Mouse (Mus musculus) megakaryocyte-erythroid progenitor cell, adult 5-6 weeks (primary cell): ENCODE data around the gene Greb1. TPM values are rescaled to one million over a fixed set of nuclear protein-coding genes. Genes with fewer than 3 reads are reported as not detected.

Source experiments
- ATAC-seq: replicated peaks from 2 replicates; pipeline ENCODE4 v1.8.0; 2016; ENCODE audit warnings: mild to moderate bottlenecking, inconsistent platforms; ENCODE audit not compliant: severe bottlenecking, poor library complexity, low FRiP score, low TSS enrichment
- total RNA-seq, 2 experiments: library from RNA; stranded (forward) in 1 of 2; stranded (reverse) in 1 of 2; fragments of 200-1000, 215-1000 nt in 1 of 2; fragments of >200 nt in 1 of 2; fragmentation: Nextera tagmentation in 1 of 2; gene quantifications; 2 replicates each; pipeline ENCODE4 v1.2.3; 2014 to 2017

Gene Greb1
- total RNA-seq (2014; fragmentation: Nextera tagmentation) (7.2 TPM in 1 of 2 replicates, not detected in the other), total RNA-seq (2017) (not detected in 2 replicates)

DNA sequence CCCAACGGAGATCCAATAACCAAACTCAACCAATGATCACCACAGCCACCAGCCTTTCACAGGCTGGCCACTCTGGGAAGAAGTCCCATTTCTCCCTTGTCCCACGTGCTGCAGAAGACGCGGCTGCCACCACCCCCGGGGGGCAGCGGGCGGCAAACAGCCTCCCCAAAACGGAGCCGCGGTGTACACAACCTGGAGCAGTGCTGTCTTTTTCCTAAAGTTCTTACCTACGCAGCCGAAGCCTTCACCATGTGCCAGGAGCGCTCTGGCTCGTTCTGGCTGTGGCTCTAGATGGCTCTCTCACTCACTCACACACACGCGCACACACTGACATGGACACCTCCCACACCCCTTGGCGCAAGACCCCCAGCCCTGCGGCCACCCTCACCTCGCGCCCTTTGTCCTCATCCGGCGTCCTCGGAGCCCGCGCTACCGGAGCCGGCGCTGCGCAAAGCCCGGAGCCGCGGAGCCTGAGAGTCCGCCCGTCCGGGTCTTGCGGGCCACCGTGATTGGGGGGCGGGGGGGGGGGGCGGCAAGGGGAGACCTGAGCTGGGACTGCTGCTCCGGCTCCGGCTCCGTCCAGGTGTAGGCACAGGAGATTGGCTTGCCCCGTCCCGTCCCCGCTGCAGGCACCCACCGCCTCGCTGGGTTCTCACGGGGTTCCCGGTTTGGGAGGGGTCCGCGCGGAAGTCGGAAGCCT, at the start of gene Greb1:
TSS of gene Greb1 (minus strand) at position 628 of the 700 bp plus-strand sequence.
- no peak for ATAC-seq

DNA sequence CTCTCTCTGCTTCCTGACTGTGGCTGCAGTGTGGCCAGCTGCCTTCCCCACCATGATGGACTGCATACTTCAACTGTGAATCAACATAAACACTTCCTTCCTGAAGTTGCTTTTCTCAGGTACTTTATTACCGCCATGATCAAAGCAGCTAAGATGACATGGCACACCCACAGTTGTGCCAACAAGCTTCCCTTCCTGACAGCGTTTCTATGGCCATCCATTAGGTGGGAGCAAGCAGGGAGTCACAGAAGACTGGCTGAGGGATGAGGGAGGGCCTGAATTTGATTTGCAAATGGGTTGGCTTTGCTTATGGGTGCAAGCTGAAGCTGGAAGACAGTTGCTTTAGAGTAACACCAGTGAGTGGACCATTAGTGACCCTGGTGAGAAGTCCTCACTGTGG, 49.1 kb upstream of the Greb1 start:
- ATAC-seq, result no peak

DNA sequence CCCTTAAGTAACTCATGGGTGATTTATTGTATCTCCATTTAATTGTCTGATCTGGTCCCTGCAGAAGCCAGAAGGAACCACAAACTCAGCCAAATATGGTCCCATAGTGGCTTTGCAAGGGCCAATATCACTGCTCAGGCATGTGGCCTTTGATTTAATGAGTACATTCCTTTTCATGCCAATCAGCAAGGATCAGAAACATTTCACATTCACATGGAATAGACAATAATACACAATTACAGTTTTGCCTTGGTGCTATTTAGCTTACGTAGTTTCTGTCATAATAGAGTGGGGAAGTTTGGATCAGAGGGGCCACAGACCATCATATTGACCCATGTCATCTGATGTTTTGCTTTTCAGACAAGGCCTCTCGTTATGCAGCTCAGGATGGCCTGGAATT, 47.8 kb upstream of the Greb1 start:
- ATAC-seq, result no peak

DNA sequence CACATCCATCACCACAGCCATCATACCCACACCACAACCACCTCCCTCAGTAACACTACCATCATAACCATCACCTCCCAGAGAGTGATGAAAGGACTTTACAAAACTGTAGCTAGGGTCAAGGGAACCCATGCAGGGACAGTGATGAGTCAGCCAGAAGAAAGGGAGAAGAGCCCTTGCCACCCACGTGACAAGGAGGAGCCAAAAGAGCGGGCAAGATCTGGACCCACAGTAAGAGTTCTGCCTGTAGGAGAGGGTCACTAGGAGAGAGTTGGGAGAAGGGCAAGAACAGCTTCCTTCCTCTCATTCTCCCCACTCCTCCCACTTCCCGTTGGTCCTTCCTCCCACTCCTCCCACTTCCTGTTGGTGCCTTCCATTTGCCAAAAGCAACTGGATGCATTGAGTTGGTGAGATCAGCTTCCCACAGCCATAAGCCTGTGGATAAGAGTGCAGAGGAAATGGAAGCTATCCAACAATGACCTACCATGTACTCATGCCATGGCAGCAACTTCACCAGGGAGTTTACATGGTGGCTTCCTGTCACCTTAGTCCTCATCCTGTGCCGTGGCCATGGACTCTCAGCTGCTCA, 46.6 kb upstream of the Greb1 start:
- no peak for ATAC-seq

DNA sequence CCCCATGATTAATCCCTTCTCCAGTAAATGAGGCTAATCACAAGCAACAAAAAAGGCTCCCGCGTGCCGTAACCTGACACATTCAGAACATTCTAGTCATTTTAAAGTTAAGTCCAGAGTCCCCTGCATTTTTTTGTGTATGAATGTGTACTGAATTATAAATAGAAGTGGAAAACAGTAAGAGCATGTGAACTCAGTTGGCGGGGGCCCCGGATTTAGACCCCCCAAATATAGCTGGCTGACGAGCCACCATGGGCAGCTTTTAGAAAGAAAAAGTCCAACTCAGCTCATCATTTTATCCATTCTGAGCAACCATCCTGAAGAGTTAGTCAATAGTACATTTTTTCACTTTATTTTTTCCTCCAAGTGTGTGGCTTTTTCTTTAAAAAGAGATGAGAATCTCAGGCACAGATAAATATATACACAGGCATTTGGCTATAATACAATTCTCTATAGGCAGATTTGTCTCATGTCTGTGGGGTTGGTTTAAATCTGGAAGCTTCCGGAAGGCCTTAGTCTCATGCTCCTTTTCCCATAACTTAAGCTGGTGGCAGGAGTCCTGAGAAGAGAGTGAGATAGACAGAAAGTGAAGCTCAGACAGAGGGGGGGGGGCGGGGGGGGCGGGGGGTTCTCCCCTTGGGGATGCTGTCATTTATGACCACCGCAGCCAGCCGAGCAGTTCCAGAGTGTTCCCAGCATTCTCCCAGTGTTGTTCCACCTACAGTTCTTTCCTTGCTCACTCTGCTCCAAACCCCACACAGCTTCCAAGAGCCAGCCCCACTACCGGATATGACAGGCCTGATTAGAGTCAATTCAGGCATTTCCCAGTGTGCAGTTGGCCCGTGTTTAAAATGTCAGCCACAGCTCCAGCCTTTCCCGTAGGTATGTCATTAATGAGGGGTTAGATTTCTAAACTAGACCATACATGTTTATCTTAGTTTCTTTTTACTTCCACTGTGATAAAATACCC, 44.2 kb upstream of the Greb1 start:
- ATAC-seq, result no peak

DNA sequence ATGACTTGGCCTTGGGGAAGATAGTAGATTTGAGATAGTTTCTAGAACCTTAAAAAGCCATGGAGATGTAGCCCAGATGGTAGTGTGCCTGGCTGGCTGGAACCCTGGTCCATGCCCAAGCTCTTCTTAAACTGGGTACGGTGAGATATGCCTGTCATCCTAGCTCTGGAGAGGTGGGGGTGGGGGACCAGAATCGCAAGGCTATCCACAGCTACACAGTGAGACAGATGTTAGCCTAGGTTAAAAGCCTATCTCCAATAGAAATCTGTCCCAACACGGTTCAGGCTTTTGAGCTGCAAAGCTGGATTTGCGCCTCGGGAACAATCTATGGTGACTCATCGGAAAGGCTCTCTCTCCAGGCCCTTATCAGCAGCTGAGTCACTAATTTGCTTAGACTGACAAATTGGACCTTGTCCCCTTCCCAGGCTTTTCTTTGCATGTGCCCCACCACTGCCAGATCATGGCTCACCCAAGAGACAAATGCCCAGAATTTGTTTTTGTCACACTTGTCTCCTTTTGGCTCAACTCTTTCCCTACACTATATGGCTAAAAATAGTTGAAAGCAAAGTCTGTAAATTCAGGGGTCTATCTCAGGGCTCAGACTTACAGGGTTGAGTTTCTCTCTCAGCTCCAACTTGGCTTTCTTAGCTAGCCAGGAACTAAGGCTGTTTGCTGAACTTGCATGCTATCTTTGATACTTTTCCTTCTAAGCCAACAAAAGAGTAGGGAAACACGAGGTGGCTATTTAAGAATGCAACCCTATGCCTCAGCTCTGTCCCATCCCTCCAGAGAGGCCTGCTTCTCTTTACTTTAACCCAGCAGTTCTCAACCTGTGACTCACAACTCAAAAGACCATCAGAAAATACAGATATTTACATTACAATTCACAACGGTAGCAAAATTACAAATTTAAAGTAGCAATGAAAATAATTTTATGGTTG, 40.4 kb upstream of the Greb1 start:
- peak; percentile 54; the same call in 1 of the 2 replicates for ATAC-seq

DNA sequence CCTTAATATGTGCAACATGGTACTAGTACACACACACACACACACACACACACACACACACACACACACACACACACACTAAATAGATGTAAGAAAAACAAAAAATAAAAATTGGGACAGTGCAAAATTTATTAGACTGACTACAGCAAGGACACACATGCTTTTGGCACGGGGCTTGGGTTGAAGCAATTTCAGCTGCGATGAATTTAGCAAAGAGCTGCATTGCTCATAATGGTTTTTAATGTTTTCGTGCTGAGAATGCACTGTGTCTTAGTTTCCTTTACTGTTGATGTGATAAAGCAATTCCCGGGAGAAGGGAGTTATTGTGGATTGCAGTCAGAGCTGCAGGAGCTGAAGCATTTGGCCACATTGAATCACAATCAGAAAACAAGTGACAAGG, 37.1 kb upstream of the Greb1 start:
- no peak for ATAC-seq

DNA sequence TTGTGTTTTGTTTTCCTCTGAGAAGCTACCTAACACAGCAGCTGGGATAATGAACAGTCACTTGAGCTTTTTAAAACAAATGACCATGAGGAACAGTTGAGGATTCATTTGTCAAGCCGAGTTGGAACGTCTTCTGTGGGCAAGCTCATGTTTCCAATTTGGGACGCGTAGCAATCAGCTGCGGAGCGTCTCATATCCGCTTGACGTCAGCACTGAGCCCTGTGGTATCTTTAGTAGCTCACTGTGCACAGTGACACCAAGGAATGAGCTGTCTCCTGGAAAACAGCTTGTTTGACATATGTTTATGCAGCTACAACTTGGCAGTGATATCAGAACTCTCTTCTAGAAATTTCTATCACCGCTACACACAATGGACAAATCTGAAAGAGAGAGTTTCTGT, 35.5 kb upstream of the Greb1 start:
- no peak for ATAC-seq

DNA sequence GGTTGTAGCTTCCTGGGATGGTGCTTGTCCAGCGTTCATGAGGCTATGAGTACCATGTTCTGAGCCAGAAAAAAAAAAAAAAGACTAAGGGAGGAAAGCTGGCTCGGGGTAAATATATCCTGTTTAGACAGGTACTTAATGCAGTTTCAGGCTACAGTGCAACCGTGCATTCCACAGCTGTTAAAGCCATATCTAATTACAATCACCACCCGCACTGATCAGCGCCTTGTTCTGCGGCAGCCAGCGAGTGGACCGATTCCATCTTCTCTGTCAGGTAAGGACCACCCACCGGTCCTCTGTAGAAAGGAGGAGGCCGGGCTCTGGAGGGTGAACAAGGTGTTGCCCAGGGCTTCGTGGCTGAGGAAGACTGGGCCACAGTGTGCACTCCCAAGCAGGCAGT, 34.0 kb upstream of the Greb1 start:
- ATAC-seq, result no peak

DNA sequence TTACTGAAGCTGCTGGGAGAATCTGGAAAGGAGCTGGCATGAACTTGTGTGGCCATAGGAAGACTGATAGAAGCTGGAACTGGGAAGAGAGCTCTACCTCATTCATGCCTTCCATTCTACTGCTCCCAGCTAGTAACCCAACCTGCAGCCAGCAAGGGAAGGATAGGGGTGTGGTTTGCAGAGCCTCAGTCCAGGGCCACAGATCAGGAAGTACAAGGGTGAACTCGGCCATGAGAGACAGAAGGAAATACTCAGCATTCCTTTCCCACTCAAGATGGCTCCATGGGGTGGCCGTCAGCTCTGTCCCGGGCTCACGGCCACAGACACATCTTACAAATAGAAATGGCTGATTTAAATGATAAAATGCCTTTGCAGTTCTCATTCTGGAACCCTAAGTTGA, 30.4 kb upstream of the Greb1 start:
- ATAC-seq, result no peak

DNA sequence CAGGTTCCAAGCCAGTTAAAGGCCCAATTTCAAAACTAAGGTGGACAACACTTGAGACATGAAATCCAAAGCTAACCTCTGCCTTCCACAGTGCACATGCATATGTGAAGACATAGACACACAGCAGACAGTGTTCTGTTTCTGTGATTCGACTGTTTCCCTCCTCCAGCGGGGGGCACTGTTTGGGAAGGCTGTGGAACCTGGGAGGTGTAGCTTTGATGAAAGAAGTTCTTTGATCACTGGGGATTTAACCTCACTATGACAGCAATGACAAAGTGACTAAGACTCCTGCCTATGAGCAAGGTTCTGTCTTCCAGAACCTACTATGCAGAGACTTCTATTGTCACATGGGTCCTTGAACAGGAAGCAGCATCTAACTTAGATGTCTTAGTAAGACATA, 29.1 kb upstream of the Greb1 start:
- ATAC-seq, result no peak

DNA sequence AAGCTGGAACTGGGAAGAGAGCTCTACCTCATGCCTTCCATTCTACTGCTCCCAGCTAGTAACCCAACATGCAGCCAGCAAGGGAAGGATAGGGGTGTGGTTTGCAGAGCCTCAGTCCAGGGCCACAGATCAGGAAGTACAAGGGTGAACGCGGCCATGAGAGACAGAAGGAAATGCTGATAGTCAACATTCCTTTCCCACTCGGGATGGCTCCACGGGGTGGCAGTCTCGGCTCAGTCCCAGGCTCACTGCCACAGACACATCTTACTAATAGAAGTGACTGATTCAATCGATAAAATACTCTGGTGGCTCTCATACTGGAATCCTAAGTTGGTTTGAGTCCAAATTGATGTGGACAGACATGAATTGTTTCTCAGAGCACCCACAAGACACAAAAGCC, 27.8 kb upstream of the Greb1 start:
- ATAC-seq, result peak; percentile 48

DNA sequence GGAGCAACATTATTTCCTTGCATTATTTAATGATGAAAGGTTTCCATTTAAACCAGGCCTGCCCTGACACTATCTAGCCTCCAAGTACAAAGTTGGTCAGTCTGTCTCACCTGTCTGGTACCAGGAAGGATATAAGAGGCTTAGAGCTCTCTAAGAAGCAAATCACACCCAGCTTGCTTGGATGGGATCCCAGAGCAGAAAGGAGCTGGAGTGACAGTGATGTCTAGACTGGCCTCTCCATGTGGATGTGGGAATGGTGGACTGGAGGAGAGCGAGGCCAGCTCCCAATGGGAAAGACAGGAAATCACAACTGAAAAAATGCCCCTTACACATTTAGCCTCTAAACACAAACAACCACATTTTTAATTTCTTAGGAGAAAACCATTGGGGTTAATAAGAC, 23.0 kb upstream of the Greb1 start:
- no peak for ATAC-seq

DNA sequence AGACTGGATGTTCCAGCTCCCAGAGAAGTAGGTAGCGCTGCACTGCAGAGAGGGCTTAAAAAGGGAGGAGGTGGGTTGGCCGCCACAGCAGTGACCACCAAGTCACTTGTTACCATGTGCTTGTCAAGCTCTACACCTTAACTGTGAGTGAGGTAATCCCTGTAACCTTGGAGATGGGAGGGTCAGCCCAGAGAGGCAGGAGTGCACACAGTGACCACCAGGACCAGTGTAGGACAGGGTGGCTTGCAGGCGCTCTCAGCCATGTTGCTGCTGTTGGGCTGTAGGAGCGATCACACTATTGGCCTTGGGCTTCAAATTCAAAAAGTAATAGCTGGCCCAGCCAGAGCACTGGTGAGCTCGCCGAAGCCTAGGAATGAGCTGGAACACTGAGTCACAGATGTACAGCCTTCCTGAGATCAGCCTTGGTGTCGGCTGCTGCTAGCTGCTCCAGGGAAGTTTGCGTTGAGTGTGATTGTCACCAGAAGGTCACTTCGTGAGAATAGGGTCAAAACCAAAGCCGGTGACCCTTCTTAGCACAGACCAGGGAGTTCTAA, 21.6 kb upstream of the Greb1 start:
- no peak for ATAC-seq

DNA sequence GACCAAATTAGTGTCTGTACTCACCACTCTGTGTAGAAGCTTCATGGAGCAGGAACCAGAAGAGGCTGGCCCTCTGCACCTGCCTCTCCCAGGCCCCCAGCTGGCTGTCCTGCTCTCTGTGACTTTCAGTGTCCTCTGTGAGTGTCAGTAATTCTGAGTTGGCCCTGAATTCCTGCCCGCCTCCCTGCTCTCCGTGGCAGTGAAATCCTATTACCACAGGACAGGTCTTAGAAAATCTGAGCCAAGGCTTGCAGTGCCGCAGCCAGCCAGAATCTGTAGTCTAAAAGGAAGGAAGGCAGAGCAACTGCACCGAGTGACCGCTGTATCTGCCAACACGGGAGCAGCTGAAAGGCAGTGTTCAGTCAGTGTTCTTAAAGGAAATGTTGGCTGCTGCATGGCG, 20.1 kb upstream of the Greb1 start:
- no peak for ATAC-seq

DNA sequence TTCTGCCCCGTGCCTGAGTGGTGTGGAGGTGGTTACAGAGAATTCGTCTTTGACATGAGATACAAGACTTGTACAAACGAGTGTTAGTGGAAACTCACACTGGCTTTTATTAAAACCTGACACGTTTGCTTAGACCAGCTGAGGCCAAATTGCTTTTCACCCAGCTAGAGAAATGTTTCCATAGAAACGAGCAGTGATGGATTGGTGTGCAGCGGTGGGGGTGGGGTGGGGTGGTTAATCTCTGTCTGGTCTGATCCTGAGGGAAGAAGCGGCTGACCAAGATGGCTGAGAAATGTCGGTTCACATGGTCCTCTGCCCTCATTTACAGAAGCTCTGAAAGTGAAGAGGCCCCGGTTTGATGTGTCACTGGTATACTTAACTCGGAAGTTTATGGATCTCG, 17.8 kb upstream of the Greb1 start:
- no peak for ATAC-seq

DNA sequence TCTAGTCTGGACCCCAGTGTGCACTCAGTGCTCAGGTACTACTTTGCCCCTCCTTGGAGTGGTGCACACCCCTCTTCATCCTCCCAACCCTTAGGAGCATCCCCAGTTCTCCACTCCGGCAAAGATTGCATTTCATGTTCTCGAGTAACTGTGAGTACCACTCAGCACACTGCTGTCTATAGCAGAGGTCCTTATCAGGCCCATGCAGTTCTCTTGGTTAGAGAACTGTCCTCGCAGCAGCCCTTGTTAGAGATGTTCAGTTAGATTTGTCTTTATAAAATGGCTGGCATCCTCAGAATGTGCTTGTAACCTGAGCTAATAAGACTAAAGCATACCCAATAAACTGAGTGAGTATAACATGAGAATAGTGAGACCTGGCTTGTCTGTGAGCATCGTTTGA, 16.5 kb upstream of the Greb1 start:
- peak; percentile 92 for ATAC-seq

DNA sequence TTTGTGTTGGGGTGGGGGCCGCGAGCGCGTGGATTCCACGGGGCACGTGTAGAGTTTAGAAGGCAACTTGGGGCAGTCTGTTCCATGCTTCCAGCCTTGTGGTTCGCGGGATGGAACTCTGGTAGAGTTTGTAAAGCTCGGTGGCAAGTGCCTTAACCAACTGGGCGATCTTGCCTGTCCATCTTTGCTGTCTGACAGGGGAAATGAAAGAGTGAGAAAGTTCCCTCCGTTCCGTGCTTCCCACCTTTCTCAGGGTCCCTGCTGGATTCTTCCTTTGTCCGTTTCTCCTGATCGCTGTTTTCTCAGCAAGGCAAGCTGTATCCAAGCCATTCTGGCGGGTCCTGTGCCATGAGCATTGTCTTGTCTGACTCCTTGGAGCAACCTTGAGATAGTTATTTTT, 10.8 kb upstream of the Greb1 start:
- 0 out of 2 replicates have a peak, but pooled peaks have one; percentile 3 for ATAC-seq
